Comparison of ENCODE assay signal across 10 mouse cellular contexts in genomic region chr1:25105367-25105766, GRCm38 (mm10).
DNase-seq lines count a peak whose midpoint lies in the region; ATAC-seq and TF ChIP-seq lines count a peak whose summit lies in the region.
"Had no signal": no experiment of that assay in that cellular context is flagged by ENCODE, and none has a peak within 500 bp of the region (broad histone marks: within the 10 kb centered on the region; RNA-seq: fewer than 3 reads in every experiment).

No protein-coding gene starts in this region.

- no peak overlapping the region for H3K4me3 ChIP-seq in hindbrain, postnatal 0 days (ENCODE audit: low read length)
- H3K4me3 ChIP-seq in hindbrain, embryonic 10.5 days: no peak overlapping the region
- H3K4me3 ChIP-seq in neural tube, embryonic 15.5 days (replicated peaks): no peak overlapping the region
- H3K4me3 ChIP-seq: midbrain, embryonic 12.5 days had no signal

- H3K36me3 ChIP-seq in hindbrain, postnatal 0 days (ENCODE audit: insufficient read depth, low read length): 0 out of 2 replicates have a peak, but pooled peaks cover under 1% of the 10 kb centered on the region
- no peaks in the 10 kb centered on the region for H3K36me3 ChIP-seq in hindbrain, embryonic 10.5 days
- peaks cover 4% of the 10 kb centered on the region; the same call in 1 of the 2 replicates for H3K36me3 ChIP-seq in neural tube, embryonic 15.5 days
- H3K36me3 ChIP-seq: G1E; midbrain, embryonic 12.5 days had no signal

- no peaks in the 10 kb centered on the region for H3K9me3 ChIP-seq in hindbrain, postnatal 0 days (ENCODE audit: low read length)
- H3K9me3 ChIP-seq in hindbrain, embryonic 10.5 days: no peaks in the 10 kb centered on the region
- no peaks in the 10 kb centered on the region for H3K9me3 ChIP-seq in neural tube, embryonic 15.5 days (replicated peaks)
- H3K9me3 ChIP-seq: midbrain, embryonic 12.5 days had no signal

- 29% methylated on average over 4 of the region's 4 CpGs for WGBS in hindbrain, postnatal 0 days
- WGBS in hindbrain, embryonic 10.5 days: 71% methylated on average over 4 of the region's 4 CpGs
- 64% methylated on average over 4 of the region's 4 CpGs for WGBS in neural tube, embryonic 15.5 days

- no peak overlapping the region for H3K9ac ChIP-seq in hindbrain, postnatal 0 days (replicated peaks; ENCODE audit: low read length)
- no peak overlapping the region for H3K9ac ChIP-seq in neural tube, embryonic 15.5 days (replicated peaks)
- H3K9ac ChIP-seq: midbrain, embryonic 12.5 days had no signal

- peak; percentile 85 for DNase-seq in hindbrain, postnatal 0 days (ENCODE audit: low spot score)
- DNase-seq in hindbrain, embryonic 10.5 days (ENCODE audit: low spot score): no peak
- DNase-seq in cerebellum, adult 9-11 months: peak; percentile 81
- peak; percentile 20 to 60 for DNase-seq in heart, adult 9 months (ENCODE audit: low spot score in 2 of 2)
- peak; percentile 93 for DNase-seq in layer of hippocampus, adult 9-11 months
- peak; percentile 72 for DNase-seq in lung, postnatal 14 days
- no peak for DNase-seq in thymus, postnatal 4 days

- no peak overlapping the region for H3K4me2 ChIP-seq in hindbrain, postnatal 0 days (ENCODE audit: low read depth, low read length)
- H3K4me2 ChIP-seq in neural tube, embryonic 15.5 days: no peak overlapping the region
- H3K4me2 ChIP-seq: midbrain, embryonic 12.5 days had no signal

- peaks cover 9% of the 10 kb centered on the region; the same call in 1 of the 2 replicates for H3K4me1 ChIP-seq in hindbrain, postnatal 0 days (ENCODE audit: insufficient read depth, low read length)
- H3K4me1 ChIP-seq in hindbrain, embryonic 10.5 days (replicated peaks): peaks cover 19% of the 10 kb centered on the region
- peaks cover 16% of the 10 kb centered on the region; the same call in 1 of the 2 replicates for H3K4me1 ChIP-seq in neural tube, embryonic 15.5 days

- H3K27ac ChIP-seq in hindbrain, postnatal 0 days: no peak overlapping the region
- no peak overlapping the region for H3K27ac ChIP-seq in hindbrain, embryonic 10.5 days
- H3K27ac ChIP-seq in neural tube, embryonic 15.5 days (replicated peaks): no peak overlapping the region
- H3K27ac ChIP-seq: midbrain, embryonic 12.5 days had no signal

- H3K27me3 ChIP-seq in hindbrain, postnatal 0 days (ENCODE audit: insufficient read depth, low read length): no peaks in the 10 kb centered on the region
- no peaks in the 10 kb centered on the region for H3K27me3 ChIP-seq in hindbrain, embryonic 10.5 days (ENCODE audit: insufficient read depth, poor library complexity, severe bottlenecking)
- H3K27me3 ChIP-seq in neural tube, embryonic 15.5 days (replicated peaks): no peaks in the 10 kb centered on the region
- H3K27me3 ChIP-seq: midbrain, embryonic 12.5 days had no signal

- ATAC-seq in hindbrain, postnatal 0 days: peak; percentile 83
- no peak for ATAC-seq in neural tube, embryonic 15.5 days (ENCODE audit: low FRiP score)

- no peak for TF ChIP-seq CTCF in hindbrain, postnatal 0 days (IDR thresholded peaks at IDR 0.05; ENCODE audit: low read depth)

Comparison
In these comparisons a context has a peak if more than half of its experiments do, and no peak if none do; other contexts are left out.
1. DNase-seq: peak in hindbrain, postnatal 0 days (single experiment), cerebellum, adult 9-11 months (single experiment), heart, adult 9 months (2 of 2), layer of hippocampus, adult 9-11 months (single experiment) and lung, postnatal 14 days (single experiment); none in hindbrain, embryonic 10.5 days (single experiment) and thymus, postnatal 4 days (single experiment).